Comparison of ENCODE assay signal across 8 mouse cellular contexts in genomic region chr11:90369605-90370004, GRCm38 (mm10). TPM values are rescaled to one million over a fixed set of nuclear protein-coding genes. Genes with fewer than 3 reads are reported as not detected.
DNase-seq lines count a peak whose midpoint lies in the region; ATAC-seq and TF ChIP-seq lines count a peak whose summit lies in the region.

No protein-coding gene starts in this region.

- WGBS in forebrain, embryonic 11.5 days, result 34% methylated on average over 8 of the region's 8 CpGs
- 10% methylated on average over 8 of the region's 8 CpGs for WGBS in heart, embryonic 13.5 days
- WGBS in kidney, embryonic 16.5 days, result 11% methylated on average over 8 of the region's 8 CpGs
- 23% methylated on average over 8 of the region's 8 CpGs for WGBS in limb, embryonic 14.5 days
- WGBS in midbrain, embryonic 14.5 days, result 24% methylated on average over 8 of the region's 8 CpGs
- WGBS in stomach, postnatal 0 days, result 3% methylated on average over 8 of the region's 8 CpGs

- peak overlapping the region; percentile 18; the same call in 1 of the 2 replicates for H3K4me2 ChIP-seq in forebrain, embryonic 11.5 days (ENCODE audit: low read depth, low read length, severe bottlenecking)
- H3K4me2 ChIP-seq in heart, embryonic 13.5 days, result peak overlapping the region; percentile 61
- peak overlapping the region; percentile 26; the same call in 1 of the 2 replicates for H3K4me2 ChIP-seq in kidney, embryonic 16.5 days (replicated peaks; ENCODE audit: low read depth, low read length)
- H3K4me2 ChIP-seq in limb, embryonic 14.5 days (replicated peaks; ENCODE audit: low read depth, low read length, severe bottlenecking), result no peak overlapping the region; the same call in 1 of the 2 replicates
- H3K4me2 ChIP-seq in midbrain, embryonic 14.5 days (ENCODE audit: low read length), result peak overlapping the region; percentile 40
- H3K4me2 ChIP-seq in stomach, postnatal 0 days (replicated peaks; ENCODE audit: low read depth), result peak overlapping the region; percentile 35; the same call in 1 of the 2 replicates

- H3K9me3 ChIP-seq in forebrain, embryonic 11.5 days (ENCODE audit: control insufficient read depth, low read length), result no peaks in the 10 kb centered on the region
- H3K9me3 ChIP-seq in heart, embryonic 13.5 days, result no peaks in the 10 kb centered on the region
- H3K9me3 ChIP-seq in kidney, embryonic 16.5 days (ENCODE audit: low read length), result no peaks in the 10 kb centered on the region
- H3K9me3 ChIP-seq in limb, embryonic 14.5 days (ENCODE audit: control insufficient read depth, low read length), result no peaks in the 10 kb centered on the region
- H3K9me3 ChIP-seq in midbrain, embryonic 14.5 days (ENCODE audit: control insufficient read depth, low read length), result no peaks in the 10 kb centered on the region
- no peaks in the 10 kb centered on the region for H3K9me3 ChIP-seq in stomach, postnatal 0 days (ENCODE audit: control insufficient read depth, low read length)

- peak; percentile 79 for ATAC-seq in forebrain, embryonic 11.5 days (replicated peaks; ENCODE audit: low FRiP score)
- ATAC-seq in heart, embryonic 13.5 days (ENCODE audit: extremely low read depth, insufficient number of reproducible peaks, low FRiP score, low TSS enrichment), result peak; percentile 57; the same call in 1 of the 2 replicates
- ATAC-seq in kidney, embryonic 16.5 days (ENCODE audit: low FRiP score, low TSS enrichment), result peak; percentile 81
- peak; percentile 77 for ATAC-seq in limb, embryonic 14.5 days (ENCODE audit: low FRiP score, low read depth)
- peak; percentile 62; the same call in 1 of the 2 replicates for ATAC-seq in midbrain, embryonic 14.5 days (ENCODE audit: low FRiP score, low TSS enrichment)
- ATAC-seq in stomach, postnatal 0 days (ENCODE audit: low FRiP score, low TSS enrichment), result peak; percentile 83

- TF ChIP-seq EP300 in stomach, postnatal 0 days (optimal IDR thresholded peaks at IDR 0.05), result no peak

- no peaks in the 10 kb centered on the region; the same call in 1 of the 2 replicates for H3K27me3 ChIP-seq in forebrain, embryonic 11.5 days (ENCODE audit: control insufficient read depth, insufficient read depth, low read length)
- no peaks in the 10 kb centered on the region for H3K27me3 ChIP-seq in heart, embryonic 13.5 days (replicated peaks)
- no peaks in the 10 kb centered on the region for H3K27me3 ChIP-seq in kidney, embryonic 16.5 days (ENCODE audit: insufficient read depth, low read length)
- no peaks in the 10 kb centered on the region for H3K27me3 ChIP-seq in limb, embryonic 14.5 days (ENCODE audit: control insufficient read depth, insufficient read depth, low read length)
- no peaks in the 10 kb centered on the region for H3K27me3 ChIP-seq in midbrain, embryonic 14.5 days (ENCODE audit: control insufficient read depth, insufficient read depth, low read length)
- H3K27me3 ChIP-seq in stomach, postnatal 0 days (ENCODE audit: control insufficient read depth, insufficient read depth, low read length), result no peaks in the 10 kb centered on the region

- no peaks in the 10 kb centered on the region for H3K36me3 ChIP-seq in forebrain, embryonic 11.5 days (ENCODE audit: control insufficient read depth, insufficient read depth, low read length)
- no peaks in the 10 kb centered on the region for H3K36me3 ChIP-seq in heart, embryonic 13.5 days
- H3K36me3 ChIP-seq in kidney, embryonic 16.5 days (ENCODE audit: insufficient read depth, low read length), result no peaks in the 10 kb centered on the region
- no peaks in the 10 kb centered on the region for H3K36me3 ChIP-seq in limb, embryonic 14.5 days (ENCODE audit: control insufficient read depth, insufficient read depth, low read length)
- no peaks in the 10 kb centered on the region for H3K36me3 ChIP-seq in midbrain, embryonic 14.5 days (ENCODE audit: control insufficient read depth, insufficient read depth, low read length)
- no peaks in the 10 kb centered on the region for H3K36me3 ChIP-seq in stomach, postnatal 0 days (ENCODE audit: control insufficient read depth, insufficient read depth, low read length)

- peaks cover 21% of the 10 kb centered on the region for H3K4me1 ChIP-seq in forebrain, embryonic 11.5 days (replicated peaks; ENCODE audit: control insufficient read depth, insufficient read depth, low read length)
- H3K4me1 ChIP-seq in heart, embryonic 13.5 days, result peaks cover 53% of the 10 kb centered on the region
- peaks cover 39% of the 10 kb centered on the region for H3K4me1 ChIP-seq in kidney, embryonic 16.5 days (ENCODE audit: insufficient read depth, low read length)
- peaks cover 42% of the 10 kb centered on the region for H3K4me1 ChIP-seq in limb, embryonic 14.5 days (ENCODE audit: control insufficient read depth, insufficient read depth, low read length)
- peaks cover 22% of the 10 kb centered on the region for H3K4me1 ChIP-seq in midbrain, embryonic 14.5 days (ENCODE audit: control insufficient read depth, insufficient read depth, low read length)
- peaks cover 14% of the 10 kb centered on the region for H3K4me1 ChIP-seq in stomach, postnatal 0 days (replicated peaks; ENCODE audit: control insufficient read depth, insufficient read depth)

- peak overlapping the region; percentile 53; the same call in 1 of the 2 replicates for H3K27ac ChIP-seq in forebrain, embryonic 11.5 days (ENCODE audit: low read depth, low read length)
- peak overlapping the region; percentile 89 for H3K27ac ChIP-seq in heart, embryonic 13.5 days (replicated peaks)
- peak overlapping the region; percentile 93 for H3K27ac ChIP-seq in kidney, embryonic 16.5 days (ENCODE audit: low read length)
- peak overlapping the region; percentile 59 for H3K27ac ChIP-seq in limb, embryonic 14.5 days (replicated peaks; ENCODE audit: low read depth, low read length)
- H3K27ac ChIP-seq in midbrain, embryonic 14.5 days (replicated peaks; ENCODE audit: low read depth, low read length), result peak overlapping the region; percentile 52
- H3K27ac ChIP-seq in stomach, postnatal 0 days (replicated peaks), result peak overlapping the region; percentile 94

- H3K9ac ChIP-seq in forebrain, embryonic 11.5 days (ENCODE audit: low read length), result peak overlapping the region; percentile 12; the same call in 1 of the 2 replicates
- peak overlapping the region; percentile 66 for H3K9ac ChIP-seq in heart, embryonic 13.5 days
- peak overlapping the region; percentile 45 for H3K9ac ChIP-seq in kidney, embryonic 16.5 days (replicated peaks; ENCODE audit: low read length)
- H3K9ac ChIP-seq in limb, embryonic 14.5 days (ENCODE audit: low read depth, low read length, severe bottlenecking), result peak overlapping the region; percentile 12
- no peak overlapping the region for H3K9ac ChIP-seq in midbrain, embryonic 14.5 days (replicated peaks; ENCODE audit: low read length)
- no peak overlapping the region; the same call in 1 of the 2 replicates for H3K9ac ChIP-seq in stomach, postnatal 0 days (ENCODE audit: low read length)

- DNase-seq in cerebellum, adult 11 months, result peak; percentile 63
- peak; percentile 70 for DNase-seq in forebrain, embryonic 11.5 days (ENCODE audit: low spot score)
- DNase-seq in limb, embryonic 14.5 days (ENCODE audit: low spot score), result peak; percentile 91
- DNase-seq in midbrain, embryonic 14.5 days, result peak; percentile 87
- peak; percentile 83 for DNase-seq in stomach, postnatal 0 days (ENCODE audit: low spot score)
- DNase-seq in thymus, postnatal 4 days, result no peak

- TF ChIP-seq CTCF in stomach, postnatal 0 days (IDR thresholded peaks at IDR 0.05; ENCODE audit: low read depth), result peak; percentile 2; the same call in 1 of the 2 replicates

- no peak for TF ChIP-seq POLR2A in limb, embryonic 14.5 days (IDR thresholded peaks at IDR 0.05; ENCODE audit: borderline replicate concordance, extremely low read depth, insufficient read depth, insufficient read length)

- no peak overlapping the region for H3K4me3 ChIP-seq in forebrain, embryonic 11.5 days (ENCODE audit: low read depth, low read length)
- H3K4me3 ChIP-seq in heart, embryonic 13.5 days, result no peak overlapping the region; the same call in 1 of the 2 replicates
- H3K4me3 ChIP-seq in kidney, embryonic 16.5 days (ENCODE audit: low read length), result no peak overlapping the region
- H3K4me3 ChIP-seq in limb, embryonic 14.5 days (replicated peaks; ENCODE audit: low read length), result no peak overlapping the region
- no peak overlapping the region for H3K4me3 ChIP-seq in midbrain, embryonic 14.5 days (replicated peaks; ENCODE audit: low read depth, low read length)
- H3K4me3 ChIP-seq in stomach, postnatal 0 days (ENCODE audit: low read depth, low read length), result no peak overlapping the region

RNA-seq across cellular contexts. Expression of gene Hlf, which starts 21.1 kb away (rescaled TPM):
- 1.2 and 2.2 TPM in 2 replicates for polyA plus RNA-seq in forebrain, embryonic 11.5 days (2014; fragmentation: Nextera tagmentation; extraction: Ambion mirVana)
- polyA plus RNA-seq in heart, embryonic 13.5 days (2015; fragmentation: Nextera tagmentation; extraction: Ambion mirVana), result 3.0 and 3.3 TPM in 2 replicates
- 2.3 and 2.8 TPM in 2 replicates for polyA plus RNA-seq in kidney, embryonic 16.5 days (2015; fragmentation: Nextera tagmentation; extraction: Ambion mirVana)
- polyA plus RNA-seq in limb, embryonic 14.5 days (2012; rRNA removed), result 2.8 and 3.7 TPM in 2 replicates
- 2.2 and 2.9 TPM in 2 replicates for polyA plus RNA-seq in limb, embryonic 14.5 days (2014; fragmentation: Nextera tagmentation; extraction: Ambion mirVana)
- 2.1 and 3.4 TPM in 2 replicates for polyA plus RNA-seq in midbrain, embryonic 14.5 days (2014; fragmentation: Nextera tagmentation; extraction: Ambion mirVana)
- polyA plus RNA-seq in stomach, postnatal 0 days (2015; fragmentation: Nextera tagmentation; extraction: Ambion mirVana), result 1.2 and 1.6 TPM in 2 replicates

Comparison
In these comparisons a context has a peak if more than half of its experiments do, and no peak if none do; other contexts are left out.
1. H3K9ac ChIP-seq: peak in forebrain, embryonic 11.5 days (single experiment), heart, embryonic 13.5 days (single experiment), kidney, embryonic 16.5 days (single experiment) and limb, embryonic 14.5 days (single experiment); none in midbrain, embryonic 14.5 days (single experiment) and stomach, postnatal 0 days (single experiment).
2. Peak in every context shown above with its lines, with median percentiles within 50 percentile points of each other: ATAC-seq and H3K27ac ChIP-seq.